Mouse (Mus musculus) ES-E14 (cell line): ENCODE data around the gene Acvr1b. TPM values are rescaled to one million over a fixed set of nuclear protein-coding genes. Genes with fewer than 3 reads are reported as not detected.

ENCODE experiments used
- DNase-seq: peaks from one replicate; pipeline ENCODE4 v3.0.0-alpha.2; 2013; ENCODE audit warnings: low read depth, low spot score
- H3K27ac ChIP-seq: 2 replicates; pipeline ENCODE4 v1.5.1; 2012; ENCODE audit warnings: low read depth, mild to moderate bottlenecking, low read length, moderate library complexity, mixed read lengths; ENCODE audit not compliant: poor library complexity, insufficient read depth, severe bottlenecking
- H3K36me3 ChIP-seq: 2 replicates; pipeline ENCODE4 v1.6.1; 2012; ENCODE audit warnings: mild to moderate bottlenecking, low read length, moderate library complexity, mixed read lengths; ENCODE audit not compliant: control insufficient read depth, poor library complexity, insufficient read depth, severe bottlenecking
- H3K4me1 ChIP-seq, 2 experiments: fragments of 150-350 bp in 1 of 2; sonication (generic) in 1 of 2; 2 replicates each; pipeline ENCODE4 v1.6.1; 2012; ENCODE audit warnings: low read length in 2 of 2, mild to moderate bottlenecking in 1 of 2, mixed read lengths in 1 of 2; ENCODE audit not compliant: control insufficient read depth in 2 of 2, insufficient read depth in 2 of 2, poor library complexity in 1 of 2
- H3K4me3 ChIP-seq, 2 experiments: fragments of 150-350 bp in 1 of 2; sonication (generic) in 1 of 2; 2 replicates each; pipeline ENCODE4 v1.5.1; 2012; ENCODE audit warnings: low read length in 2 of 2, low read depth in 1 of 2, mild to moderate bottlenecking in 1 of 2, mixed read lengths in 1 of 2; ENCODE audit not compliant: insufficient read depth in 1 of 2, poor library complexity in 1 of 2, severe bottlenecking in 1 of 2
- H3K9ac ChIP-seq: 2 replicates; pipeline ENCODE4 v1.6.1; 2012; ENCODE audit warnings: low read depth, mild to moderate bottlenecking, low read length, mixed read lengths; ENCODE audit not compliant: poor library complexity, insufficient read depth, severe bottlenecking
- H3K9me3 ChIP-seq: fragments of 150-350 bp; sonication (generic); 2 replicates; pipeline ENCODE4 v1.6.1; 2012; ENCODE audit warnings: low read depth, mild to moderate bottlenecking, low read length; ENCODE audit not compliant: control insufficient read depth, insufficient read depth
- CHD2 ChIP-seq: IDR thresholded peaks from 2 replicates; pipeline ENCODE4 v1.6.1; 2014; ENCODE audit warnings: mild to moderate bottlenecking, low read depth, low read length, inconsistent platforms
- HCFC1 ChIP-seq: IDR thresholded peaks from 2 replicates; pipeline ENCODE4 v1.6.1; 2012; ENCODE audit warnings: low read length, inconsistent platforms, borderline replicate concordance; ENCODE audit not compliant: insufficient read depth
- MAFK ChIP-seq: IDR thresholded peaks from 2 replicates; pipeline ENCODE4 v1.6.1; 2014; ENCODE audit warnings: mild to moderate bottlenecking, low read depth, low read length, inconsistent platforms; ENCODE audit not compliant: insufficient read depth
- ZC3H11A ChIP-seq: IDR thresholded peaks from 2 replicates; pipeline ENCODE4 v1.6.1; 2012; ENCODE audit warnings: low read depth, mild to moderate bottlenecking, inconsistent platforms, low read length, borderline replicate concordance
- ZNF384 ChIP-seq: IDR thresholded peaks from 2 replicates; pipeline ENCODE4 v1.6.1; 2012; ENCODE audit warnings: low read depth, low read length, inconsistent platforms
- in situ Hi-C, 2 experiments: fragments of 600-800 bp; cut with MboI; formaldehyde crosslinking; loops; one replicate each; pipeline ENCODE4 v1.15.1; 2025; ENCODE audit warnings: low sequenced_read_pairs in 2 of 2, inconsistent platforms in 1 of 2; ENCODE audit not compliant: unreplicated experiment in 2 of 2
- total RNA-seq: library from RNA; depleted of rRNA; stranded (reverse); fragments of 300-350 nt; gene quantifications from 2 replicates; pipeline ENCODE4 v1.2.3, GENCODE M21; 2012

Gene Acvr1b
- total RNA-seq, 1 experiment: 26.4 TPM

DNA sequence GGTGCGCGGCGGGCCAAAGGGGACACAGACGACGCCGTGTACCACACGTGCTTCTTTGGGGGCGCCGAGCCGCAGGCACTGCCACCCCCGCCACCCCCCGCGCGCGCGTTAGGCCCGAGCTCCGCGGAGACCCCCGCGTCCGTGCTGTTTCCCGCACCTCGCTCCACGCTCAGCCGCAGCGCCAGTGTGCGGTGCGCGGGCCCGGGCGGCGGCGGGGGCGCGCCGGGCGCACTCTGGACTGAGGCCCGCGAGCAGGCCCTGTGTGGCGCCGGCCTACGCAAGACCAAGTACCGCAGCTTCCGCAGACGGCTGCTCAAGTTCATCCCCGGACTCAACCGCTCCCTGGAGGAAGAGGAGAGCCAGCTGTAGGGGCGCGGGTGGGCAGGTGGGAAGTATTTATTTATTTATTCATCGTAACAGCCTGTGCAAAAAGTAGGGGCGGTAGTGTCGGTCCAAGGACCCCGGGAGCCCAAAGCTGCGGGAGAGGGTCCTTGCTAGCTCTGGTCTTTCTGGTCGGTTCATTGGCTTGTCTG lies 57.8 kb downstream of the Acvr1b start:
- Histone ChIP-seq H3K36me3 (peaks cover 18% of the 10 kb centered on the region), H3K9me3 (no peaks in the 10 kb centered on the region), H3K4me3 (peak overlapping the region; percentile 62 to 73), H3K9ac (peak overlapping the region; percentile 75), H3K4me1 (peaks cover 12 to 43% of the 10 kb centered on the region in 2 experiments), H3K27ac (peak overlapping the region; percentile 26; the same call in 1 of the 2 replicates)
- in situ Hi-C loops: no loop called here
- no peak for DNase-seq
- no peak for TF ChIP-seq ZNF384
- TF ChIP-seq MAFK: no peak
- TF ChIP-seq ZC3H11A: no peak
- TF ChIP-seq CHD2: no peak
- TF ChIP-seq HCFC1: no peak

GRCm38 (mm10) chr15:101232607-101233006 lies 58.7 kb downstream of the Acvr1b start:
- no peak overlapping the region; the same call in 1 of the 2 replicates for H3K9ac ChIP-seq
- H3K36me3 ChIP-seq: peaks cover 18% of the 10 kb centered on the region
- in situ Hi-C loops: no loop called here
- peak overlapping the region; percentile 79; the same call in 1 of the 2 replicates for H3K27ac ChIP-seq
- H3K4me1 ChIP-seq: peaks cover 9 to 42% of the 10 kb centered on the region in 2 experiments
- no peak overlapping the region for H3K4me3 ChIP-seq
- TF ChIP-seq HCFC1 (no peak), CHD2 (no peak), ZC3H11A (no peak), MAFK (no peak), ZNF384 (no peak)
- H3K9me3 ChIP-seq: no peaks in the 10 kb centered on the region
- DNase-seq: no peak

- no peak for DNase-seq
- no peak for TF ChIP-seq CHD2
- no peak for TF ChIP-seq HCFC1
- no peak for TF ChIP-seq MAFK
- TF ChIP-seq ZNF384: no peak
- no peak for TF ChIP-seq ZC3H11A
- peak overlapping the region; percentile 79 for H3K27ac ChIP-seq
- H3K4me3 ChIP-seq: no peak overlapping the region
- peak overlapping the region; percentile 3; the same call in 1 of the 2 replicates for H3K9ac ChIP-seq
- H3K36me3 ChIP-seq: peaks cover 18% of the 10 kb centered on the region
- H3K9me3 ChIP-seq: no peaks in the 10 kb centered on the region
- in situ Hi-C loops: no loop called here
- peaks cover 9 to 37% of the 10 kb centered on the region in 2 experiments for H3K4me1 ChIP-seq
These were observed 59.3 kb downstream of the Acvr1b start for GRCm38 (mm10) chr15:101233183-101233582.

- in situ Hi-C loops: no loop called here
- DNase-seq: peak; percentile 63
- Histone ChIP-seq H3K9ac (peak overlapping the region; percentile 3; the same call in 1 of the 2 replicates), H3K36me3 (peaks cover 18% of the 10 kb centered on the region), H3K4me1 (peaks cover 5 to 38% of the 10 kb centered on the region in 2 experiments), H3K4me3 (no peak overlapping the region), H3K9me3 (no peaks in the 10 kb centered on the region), H3K27ac (peak overlapping the region; percentile 79)
- TF ChIP-seq ZNF384: peak; percentile 95
- 0 out of 2 replicates have a peak, but pooled peaks have one; percentile 20 for TF ChIP-seq CHD2
- no peak for TF ChIP-seq ZC3H11A
These were observed 59.9 kb downstream of the Acvr1b start for GRCm38 (mm10) chr15:101233641-101234275.
